Mouse (Mus musculus): ENCODE data around the gene Olfr884. TPM values are rescaled to one million over a fixed set of nuclear protein-coding genes. Genes with fewer than 3 reads are reported as not detected.

Olfr884 gene
- not detected in 2 replicates for polyA plus RNA-seq (2016; fragmentation: Nextera tagmentation; extraction: Ambion mirVana)

- Histone ChIP-seq H3K4me3 (no peak within 1 kb of the TSS), H3K36me3 (no peaks in the 10 kb centered on the region), H3K27ac (no peak within 1 kb of the TSS), H3K9me3 (replicated peaks) (no peaks in the 10 kb centered on the region), H3K4me1 (no peaks in the 10 kb centered on the region), H3K27me3 (ENCODE audit: low read depth, poor library complexity, severe bottlenecking) (no peaks in the 10 kb centered on the region)
- no peak for DNase-seq (ENCODE audit: low spot score)
- WGBS, result 76% methylated on average over 1 of the region's 1 CpGs
Observed at GRCm38 (mm10) chr9:38046255-38046654, at the start of gene Olfr884. Olfr884 (plus strand) TSS chr9:38046555.

GRCm38 (mm10) chr9:37998581-37999204, 47.7 kb upstream of the Olfr884 start:
- no peaks in the 10 kb centered on the region for H3K4me1 ChIP-seq
- no peak overlapping the region for H3K27ac ChIP-seq
- H3K36me3 ChIP-seq, result no peaks in the 10 kb centered on the region
- DNase-seq (ENCODE audit: low spot score), result no peak
- H3K27me3 ChIP-seq (ENCODE audit: low read depth, poor library complexity, severe bottlenecking), result no peaks in the 10 kb centered on the region
- WGBS, result 61% methylated on average over 2 of the region's 2 CpGs
- no peaks in the 10 kb centered on the region for H3K9me3 ChIP-seq (replicated peaks)
- H3K4me3 ChIP-seq, result no peak overlapping the region

GRCm38 (mm10) chr9:38000021-38000420, 46.3 kb upstream of the Olfr884 start:
- no peaks in the 10 kb centered on the region for H3K4me1 ChIP-seq
- H3K9me3 ChIP-seq (replicated peaks), result no peaks in the 10 kb centered on the region
- H3K4me3 ChIP-seq, result no peak overlapping the region
- H3K27me3 ChIP-seq (ENCODE audit: low read depth, poor library complexity, severe bottlenecking), result no peaks in the 10 kb centered on the region
- no peaks in the 10 kb centered on the region for H3K36me3 ChIP-seq
- 65% methylated on average over 1 of the region's 1 CpGs for WGBS
- no peak overlapping the region for H3K27ac ChIP-seq
- DNase-seq (ENCODE audit: low spot score), result no peak

GRCm38 (mm10) chr9:38025508-38025907, 20.8 kb upstream of the Olfr884 start, which contains the start of gene Olfr883:
Olfr883 (plus strand) TSS chr9:38025808.
- no peak within 1 kb of the TSS for H3K4me3 ChIP-seq
- no peak for DNase-seq (ENCODE audit: low spot score)

GRCm38 (mm10) chr9:38061022-38061421, 14.7 kb downstream of the Olfr884 start, which contains the start of gene Olfr885:
Olfr885 (plus strand) TSS chr9:38061322.
- WGBS, result 90% methylated on average over 3 of the region's 3 CpGs
- Histone ChIP-seq H3K27me3 (ENCODE audit: low read depth, poor library complexity, severe bottlenecking) (no peaks in the 10 kb centered on the region), H3K9me3 (replicated peaks) (no peaks in the 10 kb centered on the region), H3K4me1 (no peaks in the 10 kb centered on the region), H3K27ac (no peak within 1 kb of the TSS), H3K4me3 (no peak within 1 kb of the TSS), H3K36me3 (no peaks in the 10 kb centered on the region)
- DNase-seq (ENCODE audit: low spot score), result no peak

More at GRCm38 (mm10) chr9:38025508-38025907, 20.8 kb upstream of the Olfr884 start, which contains the start of gene Olfr883:
- Histone ChIP-seq H3K36me3 (no peaks in the 10 kb centered on the region), H3K4me1 (no peaks in the 10 kb centered on the region), H3K27me3 (ENCODE audit: low read depth, poor library complexity, severe bottlenecking) (no peaks in the 10 kb centered on the region), H3K9me3 (replicated peaks) (no peaks in the 10 kb centered on the region), H3K27ac (no peak within 1 kb of the TSS)
- 90% methylated on average over 1 of the region's 1 CpGs for WGBS

- no peaks in the 10 kb centered on the region for H3K4me1 ChIP-seq
- H3K27ac ChIP-seq, result no peak within 1 kb of the TSS
- DNase-seq (ENCODE audit: low spot score), result no peak
- no peaks in the 10 kb centered on the region for H3K9me3 ChIP-seq (replicated peaks)
- no peaks in the 10 kb centered on the region for H3K27me3 ChIP-seq (ENCODE audit: low read depth, poor library complexity, severe bottlenecking)
- no peaks in the 10 kb centered on the region for H3K36me3 ChIP-seq
- WGBS, result 94% methylated on average over 1 of the region's 1 CpGs
- H3K4me3 ChIP-seq, result no peak within 1 kb of the TSS
Observed at GRCm38 (mm10) chr9:38083772-38084171, 37.4 kb downstream of the Olfr884 start, which contains the start of gene Olfr887. Olfr887 (plus strand) TSS chr9:38084072.

Other genes with a start within 250 kb of the Olfr884 start
- not detected in 2 replicates for gene Olfr876, start 243.5 kb upstream of the Olfr884 start, polyA plus RNA-seq (2016; fragmentation: Nextera tagmentation; extraction: Ambion mirVana)
- not detected in 2 replicates for gene Olfr877, start 192.3 kb upstream of the Olfr884 start, polyA plus RNA-seq (2016; fragmentation: Nextera tagmentation; extraction: Ambion mirVana)
- not detected in 2 replicates for gene Olfr145, start 149.8 kb upstream of the Olfr884 start, polyA plus RNA-seq (2016; fragmentation: Nextera tagmentation; extraction: Ambion mirVana)
- not detected in 2 replicates for gene Olfr878, start 128.7 kb upstream of the Olfr884 start, polyA plus RNA-seq (2016; fragmentation: Nextera tagmentation; extraction: Ambion mirVana)
- not detected in 2 replicates for gene Olfr881, start 54.7 kb upstream of the Olfr884 start, polyA plus RNA-seq (2016; fragmentation: Nextera tagmentation; extraction: Ambion mirVana)
- gene Olfr883, start 20.7 kb upstream of the Olfr884 start, polyA plus RNA-seq (2016; fragmentation: Nextera tagmentation; extraction: Ambion mirVana), result not detected in 2 replicates
- gene Olfr885, start 14.8 kb downstream of the Olfr884 start, polyA plus RNA-seq (2016; fragmentation: Nextera tagmentation; extraction: Ambion mirVana), result not detected in 2 replicates
- gene Olfr887, start 37.5 kb downstream of the Olfr884 start, polyA plus RNA-seq (2016; fragmentation: Nextera tagmentation; extraction: Ambion mirVana), result not detected in 2 replicates
- gene Olfr888, start 61.6 kb downstream of the Olfr884 start, polyA plus RNA-seq (2016; fragmentation: Nextera tagmentation; extraction: Ambion mirVana), result not detected in 2 replicates
- gene Olfr889, start 68.6 kb downstream of the Olfr884 start, polyA plus RNA-seq (2016; fragmentation: Nextera tagmentation; extraction: Ambion mirVana), result 0.05 and 0.16 TPM in 2 replicates
- not detected in 2 replicates for gene Olfr890, start 96.0 kb downstream of the Olfr884 start, polyA plus RNA-seq (2016; fragmentation: Nextera tagmentation; extraction: Ambion mirVana)
- not detected in 2 replicates for gene Olfr891, start 134.3 kb downstream of the Olfr884 start, polyA plus RNA-seq (2016; fragmentation: Nextera tagmentation; extraction: Ambion mirVana)
- not detected in 2 replicates for gene Olfr893, start 161.8 kb downstream of the Olfr884 start, polyA plus RNA-seq (2016; fragmentation: Nextera tagmentation; extraction: Ambion mirVana)
- gene Olfr894, start 171.5 kb downstream of the Olfr884 start, polyA plus RNA-seq (2016; fragmentation: Nextera tagmentation; extraction: Ambion mirVana), result not detected in 2 replicates
- gene Olfr143, start 206.2 kb downstream of the Olfr884 start, polyA plus RNA-seq (2016; fragmentation: Nextera tagmentation; extraction: Ambion mirVana), result not detected in 2 replicates
- gene Olfr895, start 221.3 kb downstream of the Olfr884 start, polyA plus RNA-seq (2016; fragmentation: Nextera tagmentation; extraction: Ambion mirVana), result not detected in 2 replicates
- not detected in 2 replicates for gene Olfr896-ps1, start 244.6 kb downstream of the Olfr884 start, polyA plus RNA-seq (2016; fragmentation: Nextera tagmentation; extraction: Ambion mirVana)

All from limb, embryonic 10.5 days (tissue).